Mouse (Mus musculus) macrophage (primary cell): ENCODE results near the gene Cmip. TPM values are rescaled to one million over a fixed set of nuclear protein-coding genes. Genes with fewer than 3 reads are reported as not detected.

Experiments used
- H3K27ac ChIP-seq: fragments of 350-480 bp; formaldehyde crosslinking; 2 replicates; pipeline ENCODE4 v1.9.0; 2021
- H3K36me3 ChIP-seq: fragments of 350-480 bp; formaldehyde crosslinking; 2 replicates; pipeline ENCODE4 v1.9.0; 2021; ENCODE audit errors: inconsistent target
- H3K4me3 ChIP-seq: fragments of 350-480 bp; formaldehyde crosslinking; 2 replicates; pipeline ENCODE4 v1.9.0; 2021; ENCODE audit errors: inconsistent target
- H3K79me2 ChIP-seq: fragments of 350-480 bp; formaldehyde crosslinking; 2 replicates; pipeline ENCODE4 v1.9.0; 2021; ENCODE audit errors: inconsistent target
- WGBS: methylation state at CpG from one replicate; pipeline ENCODE4 v1.1.7; 2026; ENCODE audit warnings: inconsistent platforms; ENCODE audit not compliant: missing documents; 5-methylcytosine and 5-hydroxymethylcytosine counted together
- polyA plus RNA-seq: library from polyadenylated mRNA; stranded (reverse); fragments of 250-400 nt; gene quantifications from 3 replicates; pipeline ENCODE4 v1.2.4, GENCODE M21; 2018; ENCODE audit warnings: inconsistent platforms

Cmip gene
- polyA plus RNA-seq, 1 experiment from 2014 or later, result 47.6 TPM

DNA sequence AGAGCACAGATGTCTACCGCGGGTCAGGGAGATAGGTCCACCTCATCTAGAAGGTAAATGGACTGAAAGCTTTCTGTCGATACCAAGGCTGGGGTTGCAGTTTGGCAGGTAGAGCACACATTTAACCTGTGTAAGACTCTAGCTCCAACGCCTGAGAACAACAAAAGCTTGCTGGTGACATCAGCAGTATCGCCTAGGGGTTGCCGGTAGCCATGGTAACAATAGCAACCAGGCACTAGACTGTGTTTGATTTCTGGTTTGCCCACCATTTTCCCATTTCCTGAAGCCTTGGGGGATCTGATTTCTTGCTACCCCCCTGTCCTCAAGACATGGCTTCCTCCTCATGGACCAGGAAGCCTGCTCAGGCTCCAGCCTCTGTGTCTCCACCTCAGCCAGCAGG lies 197.1 kb downstream of the Cmip start:
- H3K36me3 ChIP-seq, result peaks cover 95% of the 10 kb centered on the region
- H3K4me3 ChIP-seq, result no peak overlapping the region
- no peaks in the 10 kb centered on the region for H3K79me2 ChIP-seq
- H3K27ac ChIP-seq, result no peak overlapping the region
- WGBS, result 93% methylated on average over 6 of the region's 6 CpGs

- 88% methylated on average over 13 of the region's 14 CpGs for WGBS
These were observed 197.8 kb downstream of the Cmip start for GRCm38 (mm10) chr8:117454516-117455116.

GRCm38 (mm10) chr8:117455701-117456100 lies 198.8 kb downstream of the Cmip start:
- Histone ChIP-seq H3K79me2 (no peaks in the 10 kb centered on the region), H3K27ac (no peak overlapping the region), H3K4me3 (no peak overlapping the region), H3K36me3 (peaks cover 85% of the 10 kb centered on the region)
- WGBS, result 93% methylated on average over 6 of the region's 6 CpGs

More at GRCm38 (mm10) chr8:117454516-117455116, 197.8 kb downstream of the Cmip start:
- no peak overlapping the region for H3K27ac ChIP-seq
- H3K36me3 ChIP-seq, result peaks cover 92% of the 10 kb centered on the region
- no peak overlapping the region for H3K4me3 ChIP-seq
- no peaks in the 10 kb centered on the region for H3K79me2 ChIP-seq

GRCm38 (mm10) chr8:117458440-117458839 lies 201.6 kb downstream of the Cmip start:
- H3K79me2 ChIP-seq, result no peaks in the 10 kb centered on the region
- no peak overlapping the region for H3K4me3 ChIP-seq
- no peak overlapping the region for H3K27ac ChIP-seq
- H3K36me3 ChIP-seq, result peaks cover 58% of the 10 kb centered on the region
- 91% methylated on average over 3 of the region's 5 CpGs for WGBS

GRCm38 (mm10) chr8:117462701-117463284 lies 205.9 kb downstream of the Cmip start:
- H3K36me3 ChIP-seq, result peaks cover 16% of the 10 kb centered on the region; the same call in 1 of the 2 replicates
- H3K4me3 ChIP-seq, result no peak overlapping the region
- WGBS, result 93% methylated on average over 11 of the region's 11 CpGs
- H3K79me2 ChIP-seq, result no peaks in the 10 kb centered on the region
- no peak overlapping the region for H3K27ac ChIP-seq

DNA sequence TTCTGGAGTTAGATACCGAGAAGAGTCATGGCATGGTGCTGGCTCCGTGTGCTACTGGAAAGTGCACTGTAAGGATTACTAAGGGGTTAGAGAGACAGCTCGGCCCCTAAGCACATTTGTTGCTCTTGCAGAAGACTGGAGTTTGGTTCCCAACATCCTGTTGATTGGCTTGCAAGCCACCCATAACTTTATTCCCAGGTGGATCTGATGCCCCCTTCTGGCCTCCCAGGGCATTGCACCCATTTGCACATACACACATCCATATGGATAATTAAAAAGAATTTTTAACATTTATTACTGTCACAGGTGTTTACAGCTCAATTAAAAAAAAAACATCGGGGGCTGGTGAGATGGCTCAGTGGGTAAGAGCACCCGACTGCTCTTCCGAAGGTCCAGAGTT lies 207.7 kb downstream of the Cmip start:
- WGBS, result 93% methylated on average over 6 of the region's 6 CpGs
- Histone ChIP-seq H3K79me2 (no peaks in the 10 kb centered on the region), H3K4me3 (no peak overlapping the region), H3K36me3 (peaks cover 4% of the 10 kb centered on the region; the same call in 1 of the 2 replicates), H3K27ac (no peak overlapping the region)

DNA sequence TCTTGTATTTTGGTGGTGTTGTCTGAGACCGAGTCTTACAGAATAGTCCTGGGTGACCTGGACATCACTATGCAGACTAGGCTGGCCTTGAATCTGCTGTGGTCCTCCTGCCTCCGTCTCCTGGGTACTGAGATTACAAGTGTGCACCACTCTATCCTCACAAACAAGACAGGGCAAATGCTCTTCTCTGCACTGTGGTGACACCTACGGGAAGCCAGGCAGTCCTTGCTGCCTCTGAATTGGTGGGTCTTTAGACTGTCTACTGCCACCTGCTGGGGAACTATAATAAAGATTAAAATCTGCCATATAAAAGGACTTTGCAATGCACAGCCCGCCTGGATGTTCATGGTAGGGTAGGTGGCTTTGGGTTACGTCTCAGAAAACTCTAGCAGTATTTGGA lies 208.4 kb downstream of the Cmip start:
- WGBS, result 37% methylated on average over 5 of the region's 5 CpGs
- Histone ChIP-seq H3K27ac (no peak overlapping the region), H3K4me3 (no peak overlapping the region), H3K79me2 (no peaks in the 10 kb centered on the region), H3K36me3 (no peaks in the 10 kb centered on the region; the same call in 1 of the 2 replicates)

DNA sequence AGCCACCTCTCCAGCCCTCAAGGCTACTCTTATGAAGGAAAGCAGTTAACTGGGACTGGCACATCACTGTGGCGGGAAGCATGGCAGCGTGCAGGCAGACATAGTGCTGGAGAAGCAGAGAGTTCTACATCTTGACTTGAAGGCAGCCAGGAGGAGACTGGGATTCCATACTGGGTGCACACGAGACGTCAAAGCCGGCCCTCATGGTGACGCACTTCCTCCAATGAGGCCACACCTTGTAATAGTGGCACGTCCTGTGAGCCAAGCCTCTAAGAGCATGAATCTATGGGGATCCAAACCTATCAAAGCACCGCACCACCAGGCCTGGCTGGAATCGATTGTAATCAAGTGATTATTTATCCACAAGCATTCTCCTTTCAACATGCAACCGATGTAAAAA lies 210.6 kb downstream of the Cmip start:
- H3K4me3 ChIP-seq, result no peak overlapping the region
- H3K79me2 ChIP-seq, result no peaks in the 10 kb centered on the region
- H3K27ac ChIP-seq, result no peak overlapping the region
- no peaks in the 10 kb centered on the region for H3K36me3 ChIP-seq
- WGBS, result 70% methylated on average over 10 of the region's 10 CpGs

- Histone ChIP-seq H3K4me3 (no peak overlapping the region), H3K27ac (no peak overlapping the region), H3K79me2 (no peaks in the 10 kb centered on the region), H3K36me3 (no peaks in the 10 kb centered on the region)
- 51% methylated on average over 16 of the region's 16 CpGs for WGBS
These were observed 212.8 kb downstream of the Cmip start for GRCm38 (mm10) chr8:117469431-117470341.

DNA sequence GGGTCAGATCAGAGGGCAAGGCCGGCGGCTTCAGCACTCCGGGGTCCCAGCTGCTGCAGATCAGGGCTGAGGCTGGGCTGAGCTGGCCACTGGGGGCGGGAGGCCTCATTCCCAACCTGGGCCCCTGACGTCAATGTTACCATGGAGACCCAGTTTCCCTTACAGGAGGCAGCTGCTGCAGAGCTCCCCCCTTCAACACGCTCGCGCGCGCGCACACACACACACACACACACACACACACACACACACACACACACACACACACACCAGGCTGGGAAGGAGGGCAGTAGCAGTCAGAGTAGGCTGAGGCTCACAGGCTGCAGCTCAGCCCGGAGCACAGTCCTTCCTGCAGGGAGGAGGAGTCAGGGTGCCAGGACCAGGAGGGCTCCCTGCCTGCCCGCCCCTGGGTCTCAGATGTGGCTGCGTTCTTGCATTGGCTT lies 213.5 kb downstream of the Cmip start:
- Histone ChIP-seq H3K79me2 (no peaks in the 10 kb centered on the region), H3K36me3 (no peaks in the 10 kb centered on the region), H3K4me3 (no peak overlapping the region), H3K27ac (no peak overlapping the region)
- WGBS, result 17% methylated on average over 6 of the region's 14 CpGs

DNA sequence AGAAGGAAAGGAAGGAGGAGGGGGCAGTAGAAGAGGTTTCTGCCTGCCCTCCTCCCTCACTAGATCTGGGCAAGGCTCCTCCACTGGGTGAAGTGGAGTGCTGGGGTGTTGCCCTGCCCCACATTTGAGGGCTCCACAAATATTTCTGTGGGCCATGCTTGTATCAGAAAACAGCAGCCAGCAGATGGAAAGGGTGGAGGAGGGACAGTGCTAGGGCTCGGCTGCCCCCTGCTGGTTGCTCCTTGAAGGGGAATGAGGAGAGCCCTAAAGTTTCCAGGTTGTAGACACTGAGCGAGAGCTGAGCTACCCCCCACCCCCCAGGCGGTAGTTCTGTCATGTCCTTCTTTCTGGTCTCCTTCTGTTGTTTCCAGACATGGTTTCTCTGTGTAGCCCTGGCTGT lies 214.3 kb downstream of the Cmip start:
- Histone ChIP-seq H3K79me2 (no peaks in the 10 kb centered on the region), H3K27ac (no peak overlapping the region), H3K36me3 (no peaks in the 10 kb centered on the region), H3K4me3 (no peak overlapping the region)
- WGBS, result 35% methylated on average over 3 of the region's 3 CpGs

DNA sequence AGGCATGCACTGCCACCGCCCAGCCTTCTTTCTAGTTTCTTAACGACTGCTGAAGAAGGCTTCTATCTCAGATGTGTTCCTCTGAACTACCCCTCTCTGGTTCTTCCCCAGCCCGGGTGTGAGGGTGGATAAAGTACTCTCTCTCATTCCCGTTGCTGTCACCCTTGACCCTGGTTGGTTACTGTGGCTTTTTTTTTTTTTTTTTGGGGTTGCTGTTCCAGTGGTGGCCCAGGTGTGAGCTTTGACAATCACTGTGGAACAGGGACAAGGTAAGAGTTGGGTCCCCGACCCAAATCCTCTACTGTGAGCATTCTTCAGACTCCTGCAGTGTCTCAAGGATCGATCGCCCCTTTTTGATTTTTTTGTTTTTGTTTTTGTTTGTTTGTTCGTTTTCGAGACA lies 214.8 kb downstream of the Cmip start:
- Histone ChIP-seq H3K27ac (no peak overlapping the region), H3K79me2 (no peaks in the 10 kb centered on the region), H3K36me3 (no peaks in the 10 kb centered on the region), H3K4me3 (no peak overlapping the region)
- WGBS, result 79% methylated on average over 9 of the region's 9 CpGs

DNA sequence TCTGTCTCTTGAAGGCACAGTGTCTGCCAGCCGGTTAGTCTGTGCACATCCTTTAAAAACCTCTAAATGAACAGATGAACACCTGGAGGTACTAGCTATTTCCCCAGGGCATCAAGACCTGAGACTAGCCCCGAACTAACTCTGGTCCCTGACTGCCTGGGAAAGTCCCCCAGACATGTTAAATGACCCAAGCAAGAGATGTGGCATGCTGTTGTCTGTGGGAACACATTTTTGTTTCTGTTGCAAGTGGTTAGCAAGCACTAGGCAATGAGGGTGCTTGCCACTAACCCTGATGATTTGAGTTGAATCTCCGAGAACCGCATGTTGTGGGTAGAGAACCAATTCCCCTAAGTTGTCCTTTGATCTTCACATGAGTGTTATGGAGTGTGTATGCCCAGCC lies 215.5 kb downstream of the Cmip start:
- no peaks in the 10 kb centered on the region for H3K79me2 ChIP-seq
- WGBS, result 85% methylated on average over 4 of the region's 4 CpGs
- no peak overlapping the region for H3K4me3 ChIP-seq
- no peaks in the 10 kb centered on the region for H3K36me3 ChIP-seq
- H3K27ac ChIP-seq, result no peak overlapping the region

DNA sequence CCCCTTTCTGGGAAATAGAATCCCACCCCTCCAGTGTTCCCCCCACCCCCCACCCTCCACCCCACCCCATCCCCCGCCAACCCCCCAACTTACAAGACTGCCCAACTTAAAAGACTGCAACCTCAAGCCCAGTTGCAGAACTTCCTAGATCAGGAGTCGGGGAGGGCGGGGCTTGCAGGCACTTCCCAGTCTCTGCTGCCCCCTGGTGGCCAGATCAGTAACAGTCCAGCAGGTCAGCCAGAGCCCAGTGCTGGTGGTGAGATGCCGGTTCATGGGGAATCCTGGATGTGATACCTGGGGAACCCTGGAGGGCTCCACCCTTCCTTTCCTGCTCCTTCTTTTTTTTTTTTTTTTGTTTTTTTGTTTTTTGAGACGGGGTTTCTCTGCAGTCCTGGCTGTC lies 218.1 kb downstream of the Cmip start:
- WGBS, result 0% methylated on average over 3 of the region's 5 CpGs
- no peaks in the 10 kb centered on the region for H3K36me3 ChIP-seq
- no peaks in the 10 kb centered on the region for H3K79me2 ChIP-seq
- no peak overlapping the region for H3K4me3 ChIP-seq
- peak overlapping the region; percentile 59 for H3K27ac ChIP-seq

DNA sequence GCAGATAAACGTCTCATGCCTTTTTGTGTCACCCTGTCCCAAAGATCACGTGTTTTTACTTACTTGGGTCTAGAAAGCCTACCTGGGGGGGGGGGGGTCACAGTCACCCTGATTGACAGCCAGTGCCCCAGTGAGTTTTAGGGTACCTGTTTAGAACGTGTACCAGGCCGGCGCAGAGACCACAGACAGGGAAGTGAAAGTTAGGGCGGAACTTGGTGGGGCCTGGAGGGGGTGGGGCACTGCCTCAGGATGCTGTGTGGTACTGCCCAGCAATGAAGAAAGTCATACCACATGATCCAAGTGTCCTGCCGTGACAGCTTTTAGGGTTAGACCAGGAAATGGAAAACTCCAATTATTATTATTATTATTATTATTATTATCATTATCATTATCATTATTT lies 219.0 kb downstream of the Cmip start:
- Histone ChIP-seq H3K27ac (peak overlapping the region; percentile 59), H3K36me3 (no peaks in the 10 kb centered on the region), H3K79me2 (no peaks in the 10 kb centered on the region), H3K4me3 (no peak overlapping the region)
- 0% methylated on average over 7 of the region's 7 CpGs for WGBS
